Mouse (Mus musculus) CH12.LX (cell line): ENCODE data around the gene Vwa3b.

Source experiments
- EP300 ChIP-seq: IDR thresholded peaks from 2 replicates; pipeline ENCODE4 v1.6.1; 2011; ENCODE audit warnings: low read length, improper control_type of control experiment
- JUN ChIP-seq: IDR thresholded peaks from 2 replicates; pipeline ENCODE4 v1.6.1; 2011; ENCODE audit warnings: low read depth, mild to moderate bottlenecking, low read length, improper control_type of control experiment, moderate library complexity; ENCODE audit not compliant: insufficient read depth
- MAX ChIP-seq: IDR thresholded peaks from 2 replicates; pipeline ENCODE4 v1.6.1; 2011; ENCODE audit warnings: low read length, improper control_type of control experiment
- POLR2A ChIP-seq: IDR thresholded peaks from 2 replicates; pipeline ENCODE4 v1.6.1; 2011; ENCODE audit warnings: low read depth, mild to moderate bottlenecking, improper control_type of control experiment, low read length
- ZNF384 ChIP-seq: IDR thresholded peaks from 2 replicates; pipeline ENCODE4 v1.6.1; 2012; ENCODE audit warnings: low read depth, low read length, improper control_type of control experiment, inconsistent platforms

DNA sequence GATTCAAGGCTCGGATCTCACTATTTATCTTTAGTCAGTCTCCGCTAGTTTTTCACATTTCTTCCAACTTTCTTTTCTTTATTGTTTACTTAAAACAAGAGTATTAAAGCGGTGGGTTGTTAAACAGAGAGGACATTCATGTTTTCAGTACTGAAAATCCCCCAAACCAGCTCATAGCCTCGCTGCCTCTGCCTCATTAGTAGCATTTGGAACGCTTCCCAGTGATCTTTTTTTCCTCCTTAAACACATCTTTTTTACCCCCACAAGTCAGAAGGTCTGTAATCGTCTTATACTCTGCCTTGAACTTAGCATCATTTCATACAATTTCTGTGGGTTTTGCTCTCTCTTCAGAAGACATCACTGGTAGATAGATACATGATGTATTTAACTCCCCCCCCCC is 139.7 kb downstream of the Vwa3b start:
- no peak for TF ChIP-seq POLR2A
- no peak for TF ChIP-seq MAX
- TF ChIP-seq EP300: no peak
- no peak for TF ChIP-seq ZNF384
- TF ChIP-seq JUN: no peak
